Mouse (Mus musculus): Measurements from ENCODE around the gene B830017H08Rik. TPM values are rescaled to one million over a fixed set of nuclear protein-coding genes. Genes with fewer than 3 reads are reported as not detected.
A peak's percentile ranks its signal among the peaks of the same experiment; 100 is the strongest.

Gene B830017H08Rik
- total and polyA plus RNA-seq, 3 experiments = not detected

- no peak for DNase-seq
These were observed 23.2 kb upstream of the B830017H08Rik start for GRCm38 (mm10) chr16:17809711-17810110.

- no peak for DNase-seq
These were observed 20.8 kb upstream of the B830017H08Rik start for GRCm38 (mm10) chr16:17812120-17812519.

- no peak for DNase-seq
These were observed 19.7 kb upstream of the B830017H08Rik start for GRCm38 (mm10) chr16:17813173-17813572.

DNA sequence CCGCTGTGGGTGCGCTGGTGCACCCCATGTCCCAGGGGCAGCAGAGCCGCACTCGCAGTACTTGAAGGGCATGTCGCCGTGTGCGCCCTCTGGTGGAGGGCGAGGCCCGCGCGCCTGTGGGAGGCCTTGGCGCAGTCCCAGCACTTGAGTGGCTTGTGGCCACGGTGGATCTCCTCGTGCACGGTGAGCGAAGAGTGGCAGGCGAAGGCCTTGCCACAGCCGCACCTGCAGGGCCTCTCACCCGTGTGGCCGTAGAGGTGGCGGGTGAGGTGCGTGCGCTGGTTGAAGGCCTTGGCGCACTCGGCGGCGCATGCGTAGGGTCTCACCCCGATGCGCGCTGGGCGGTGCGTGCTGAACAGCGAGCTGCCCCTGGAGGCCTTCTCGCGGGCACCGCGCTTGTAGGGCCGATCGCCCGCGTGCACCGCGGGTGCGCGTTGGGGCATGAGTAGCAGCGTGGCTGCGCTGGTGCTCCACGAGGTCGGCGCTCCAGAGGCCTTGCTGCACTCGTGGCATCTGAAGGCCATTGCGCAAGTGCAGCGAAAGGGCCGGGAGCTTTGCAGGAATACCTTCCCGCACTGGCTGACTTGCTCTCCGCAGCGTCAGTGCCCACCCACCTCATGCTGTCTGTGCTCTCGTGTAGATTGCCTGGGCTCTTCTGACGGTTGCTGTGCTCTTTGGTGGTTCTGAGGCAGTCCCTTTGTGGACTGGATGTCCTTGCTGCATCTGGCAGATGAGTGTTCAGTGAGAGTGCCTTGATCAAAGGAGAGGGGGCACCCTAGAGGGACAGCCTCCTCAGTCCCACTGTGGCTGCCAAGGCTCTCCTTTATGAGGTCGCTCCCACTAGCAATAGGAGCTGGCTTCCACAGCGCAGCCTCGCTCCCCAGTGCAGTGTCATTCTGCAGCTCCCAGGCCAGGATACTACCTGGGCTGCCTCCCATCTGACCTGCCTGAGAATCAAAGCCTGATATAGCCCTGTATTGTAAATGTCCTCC lies 17.2 kb upstream of the B830017H08Rik start:
- peak; percentile 78 for DNase-seq

- no peak for DNase-seq
These were observed 16.4 kb upstream of the B830017H08Rik start for GRCm38 (mm10) chr16:17816528-17816927.

DNA sequence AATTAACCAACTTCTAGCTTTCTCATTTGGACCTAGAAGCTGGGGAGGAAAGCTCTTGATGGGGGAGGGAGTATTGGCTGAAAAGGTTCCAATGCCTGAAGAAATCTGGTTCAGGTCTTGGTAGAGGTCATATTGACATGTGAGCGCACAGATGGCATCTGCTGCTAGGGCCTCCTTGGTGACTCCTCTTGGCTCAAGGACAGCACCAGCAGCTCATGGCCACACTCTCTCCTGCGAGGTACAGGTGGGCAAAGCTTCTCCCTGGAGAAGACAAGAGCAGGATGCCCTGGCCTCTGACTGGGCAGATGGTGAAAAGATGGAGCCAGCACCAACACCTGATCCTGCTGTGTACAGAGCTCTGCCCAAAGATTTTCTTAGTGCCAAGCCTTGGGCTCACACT lies 6.4 kb upstream of the B830017H08Rik start:
- DNase-seq = no peak

GRCm38 (mm10) chr16:17828229-17828628 lies 4.7 kb upstream of the B830017H08Rik start:
- DNase-seq = no peak

- DNase-seq = no peak
These were observed 4.1 kb upstream of the B830017H08Rik start for GRCm38 (mm10) chr16:17828867-17829266.

- no peak for DNase-seq
These were observed 2.3 kb upstream of the B830017H08Rik start for GRCm38 (mm10) chr16:17830385-17831178.

GRCm38 (mm10) chr16:17831781-17832180 lies 1.1 kb upstream of the B830017H08Rik start:
- DNase-seq = no peak

GRCm38 (mm10) chr16:17833321-17833680 lies 380 bp downstream of the B830017H08Rik start:
- DNase-seq = peak; percentile 38

GRCm38 (mm10) chr16:17833681-17834399 lies 919 bp downstream of the B830017H08Rik start:
- DNase-seq = peak; percentile 51

GRCm38 (mm10) chr16:17834543-17834942 lies 1.6 kb downstream of the B830017H08Rik start:
- DNase-seq = no peak

DNA sequence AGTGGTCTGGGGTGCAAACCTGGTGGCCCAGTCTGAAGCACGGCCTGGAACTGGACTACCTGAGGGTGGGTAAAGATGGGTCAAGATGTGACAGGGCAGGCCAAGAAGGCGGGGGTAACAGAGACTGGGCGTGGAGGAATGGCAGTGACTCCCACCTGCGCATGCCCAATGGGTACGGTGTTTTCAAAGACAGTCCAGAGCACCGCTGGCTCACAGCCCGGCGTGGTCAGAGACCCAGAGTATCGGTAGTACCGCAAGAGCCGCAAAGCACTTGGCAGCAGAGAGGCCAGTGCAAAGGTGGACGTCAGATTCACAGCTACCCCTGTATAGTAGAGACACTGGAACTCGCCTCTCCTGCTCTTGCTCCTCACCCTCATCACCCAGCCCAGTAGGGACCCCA lies 2.6 kb downstream of the B830017H08Rik start:
- DNase-seq = peak; percentile 18

- no peak for DNase-seq
These were observed 5.1 kb downstream of the B830017H08Rik start, which contains the start of gene Car15 for GRCm38 (mm10) chr16:17838051-17838450. Gene Car15, minus strand, starts transcription at chr16:17838364.

- DNase-seq = no peak
These were observed 7.1 kb downstream of the B830017H08Rik start for GRCm38 (mm10) chr16:17839976-17840375.

DNA sequence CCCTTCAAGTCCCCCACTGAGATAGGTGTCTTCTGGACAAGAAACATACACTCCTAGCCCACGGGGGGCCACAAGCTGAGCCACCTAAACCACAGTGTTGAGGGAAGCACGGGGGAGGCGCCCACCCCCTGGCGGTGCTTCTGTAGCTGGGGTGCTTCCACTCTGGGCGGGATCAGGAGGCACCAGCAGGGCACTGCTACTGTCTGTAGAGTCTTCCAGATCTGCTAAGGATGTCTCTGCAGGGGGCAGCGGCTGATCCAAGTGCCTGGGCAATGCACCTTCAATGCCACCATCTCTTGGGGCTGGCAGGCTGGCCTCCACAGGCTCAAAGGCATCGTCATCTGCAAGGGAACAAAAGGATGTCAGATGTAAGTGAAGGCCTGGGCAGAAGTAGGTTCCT lies 9.5 kb downstream of the B830017H08Rik start:
- DNase-seq = no peak

GRCm38 (mm10) chr16:17843701-17844365 lies 10.9 kb downstream of the B830017H08Rik start:
- DNase-seq = no peak

DNA sequence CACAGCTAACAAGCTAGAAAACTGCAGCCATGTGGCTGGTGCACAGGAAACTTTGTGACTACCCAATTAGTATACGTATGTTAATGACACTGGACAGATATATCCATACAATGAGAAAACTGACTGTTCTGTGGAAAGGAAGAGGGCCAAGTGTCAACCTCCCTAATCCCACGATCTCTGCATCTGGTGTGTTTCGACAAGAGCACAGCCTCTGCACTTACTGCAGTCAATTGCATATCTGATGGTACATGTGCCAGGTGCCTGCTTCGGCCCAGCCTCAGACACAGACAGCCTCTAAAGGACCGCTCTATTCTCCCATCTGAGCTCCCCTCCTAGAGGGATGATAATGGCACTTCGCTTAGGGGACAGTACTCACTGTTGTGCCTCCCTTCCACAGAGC lies 15.5 kb downstream of the B830017H08Rik start:
- no peak for DNase-seq

DNA sequence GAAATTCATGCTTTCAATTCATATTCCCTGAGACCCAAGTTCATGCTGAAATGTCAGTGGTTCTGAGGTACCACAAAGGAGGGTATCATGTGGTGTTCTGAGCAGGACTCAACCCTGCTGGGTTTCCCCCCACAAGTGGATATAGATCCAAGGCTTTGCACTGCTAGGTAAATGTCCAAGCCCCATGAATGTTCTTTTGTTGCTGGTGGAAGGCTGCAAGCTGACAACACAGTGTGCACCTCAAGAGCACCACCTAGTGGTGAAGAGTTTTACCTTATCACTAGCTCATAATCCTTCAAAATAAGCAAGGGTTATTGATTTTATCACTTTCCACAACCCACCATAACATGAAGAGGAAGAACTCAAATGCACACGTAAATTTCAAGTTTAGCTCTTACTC lies 16.0 kb downstream of the B830017H08Rik start:
- peak; percentile 18 for DNase-seq

- no peak for DNase-seq
These were observed 16.6 kb downstream of the B830017H08Rik start for GRCm38 (mm10) chr16:17849486-17849885.

GRCm38 (mm10) chr16:17851331-17851730 lies 18.4 kb downstream of the B830017H08Rik start:
- no peak for DNase-seq
